Mouse (Mus musculus) neural tube, embryonic 10.5 days (tissue): ENCODE measurements around the gene Apod.
A peak's percentile ranks its signal among the peaks of the same experiment; 100 is the strongest.

Experiments
- DNase-seq: peaks from one replicate; pipeline ENCODE4 v3.0.0-alpha.2; 2017; ENCODE audit warnings: low spot score; ENCODE audit errors: extremely low spot score

Gene Apod

GRCm38 (mm10) chr16:31286801-31287488, 27.7 kb downstream of the Apod start:
- DNase-seq, result no peak

GRCm38 (mm10) chr16:31281981-31282380, 32.6 kb downstream of the Apod start:
- no peak for DNase-seq

DNA sequence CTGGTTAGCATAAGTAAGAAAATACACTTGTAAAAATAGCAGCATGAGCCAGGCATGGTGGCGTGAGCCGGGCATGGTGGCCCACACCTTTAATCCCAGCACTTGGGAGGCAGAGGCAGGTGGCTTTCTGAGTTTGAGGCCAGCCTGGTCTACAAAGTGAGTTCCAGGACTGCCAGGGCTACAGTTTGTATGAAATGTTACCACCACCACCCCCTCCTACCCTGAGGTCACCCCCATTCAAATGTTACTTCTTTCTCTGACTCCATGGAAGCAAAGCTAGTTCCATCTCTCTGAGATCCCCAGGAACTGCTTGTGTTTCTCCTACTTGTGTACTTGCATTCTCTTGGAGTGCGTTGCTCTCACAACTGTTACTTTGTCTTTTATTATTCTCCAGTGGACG, 34.4 kb downstream of the Apod start:
- no peak for DNase-seq

GRCm38 (mm10) chr16:31278581-31278980, 36.0 kb downstream of the Apod start:
- DNase-seq, result no peak

DNA sequence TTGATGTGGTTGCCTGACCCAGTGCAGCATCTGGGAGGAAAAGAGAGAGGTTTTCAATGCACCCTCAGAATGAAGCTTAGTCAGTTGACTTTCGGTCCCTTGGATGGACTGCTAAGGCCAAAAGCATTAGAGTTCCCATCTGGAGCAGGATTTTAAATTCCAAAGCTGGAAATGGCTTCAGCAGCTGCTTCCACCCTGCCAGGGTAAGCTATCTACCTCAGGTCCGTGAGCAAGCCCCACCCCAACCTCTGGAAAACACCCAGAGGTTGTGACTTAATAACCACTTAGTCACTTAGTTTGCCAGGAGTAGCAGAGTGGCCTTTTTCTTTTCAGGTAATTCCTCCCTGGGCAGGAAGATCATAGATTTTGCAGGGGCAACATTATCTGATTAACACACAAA, 36.5 kb downstream of the Apod start:
- no peak for DNase-seq

GRCm38 (mm10) chr16:31276962-31277361, 37.6 kb downstream of the Apod start:
- DNase-seq, result no peak

- DNase-seq, result no peak
Measured at GRCm38 (mm10) chr16:31276539-31276938, 38.1 kb downstream of the Apod start.

GRCm38 (mm10) chr16:31274674-31275460, 39.7 kb downstream of the Apod start, which contains the start of gene Ppp1r2:
TSS of gene Ppp1r2 (minus strand) at chr16:31275277.
- DNase-seq, result peak; percentile 96

GRCm38 (mm10) chr16:31274084-31274483, 40.5 kb downstream of the Apod start:
- DNase-seq, result no peak

DNA sequence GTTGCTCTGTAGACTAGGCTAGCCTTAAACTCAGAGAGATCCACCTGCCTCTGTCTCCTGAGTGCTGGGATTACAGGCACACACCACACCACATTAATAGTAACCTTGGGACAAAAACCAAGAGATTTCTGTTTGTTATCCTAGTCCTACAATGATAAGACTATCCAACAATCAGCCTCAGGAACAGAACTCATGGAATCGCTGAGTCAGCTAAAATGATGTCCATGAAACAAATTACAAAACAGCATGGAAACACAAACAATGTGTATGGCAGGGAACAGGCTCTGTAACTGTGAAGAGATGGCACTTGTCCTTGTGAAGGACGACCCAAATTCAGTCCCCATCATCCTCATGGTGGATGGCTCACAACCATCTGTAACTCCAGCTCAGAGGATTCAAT, 47.9 kb downstream of the Apod start:
- no peak for DNase-seq

DNA sequence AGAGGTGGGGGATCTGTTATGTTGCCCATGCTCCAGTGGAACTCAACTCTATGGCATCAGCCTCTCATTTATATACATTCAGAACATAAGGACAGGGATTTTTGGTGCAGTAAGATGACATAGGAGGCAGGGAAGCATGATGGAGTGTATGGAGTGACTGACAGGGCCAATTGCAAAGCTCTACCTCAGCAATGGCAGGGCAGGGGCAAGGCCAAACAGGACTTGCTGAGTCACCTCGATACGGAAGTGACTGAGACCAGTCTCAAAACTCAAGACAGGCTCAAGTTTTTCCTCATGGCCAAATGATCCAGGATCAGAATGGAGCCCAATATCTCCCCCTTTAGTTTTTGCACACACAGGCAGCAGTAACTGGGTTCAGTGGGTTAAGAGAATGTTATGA, 58.5 kb downstream of the Apod start:
- no peak for DNase-seq

DNA sequence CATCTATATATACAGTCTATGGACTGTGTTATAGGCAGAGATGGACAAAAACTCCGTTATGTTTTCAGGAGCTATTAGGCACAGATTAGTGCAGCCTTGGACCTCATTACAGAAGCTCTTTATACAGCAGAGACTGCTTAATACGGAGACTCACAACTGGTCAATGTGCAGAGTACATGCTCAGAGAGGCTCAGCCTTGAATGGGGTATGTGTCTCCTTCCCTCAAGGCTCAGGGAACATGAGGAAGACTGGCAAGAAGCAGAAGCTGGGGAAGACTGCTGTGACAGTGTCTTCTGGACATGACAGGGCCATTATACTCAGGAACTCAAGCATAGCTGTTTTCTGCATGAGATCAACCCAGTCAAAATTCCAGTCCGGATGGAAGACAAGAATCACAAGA, 58.9 kb downstream of the Apod start:
- no peak for DNase-seq

GRCm38 (mm10) chr16:31249401-31249800, 65.2 kb downstream of the Apod start:
- no peak for DNase-seq

DNA sequence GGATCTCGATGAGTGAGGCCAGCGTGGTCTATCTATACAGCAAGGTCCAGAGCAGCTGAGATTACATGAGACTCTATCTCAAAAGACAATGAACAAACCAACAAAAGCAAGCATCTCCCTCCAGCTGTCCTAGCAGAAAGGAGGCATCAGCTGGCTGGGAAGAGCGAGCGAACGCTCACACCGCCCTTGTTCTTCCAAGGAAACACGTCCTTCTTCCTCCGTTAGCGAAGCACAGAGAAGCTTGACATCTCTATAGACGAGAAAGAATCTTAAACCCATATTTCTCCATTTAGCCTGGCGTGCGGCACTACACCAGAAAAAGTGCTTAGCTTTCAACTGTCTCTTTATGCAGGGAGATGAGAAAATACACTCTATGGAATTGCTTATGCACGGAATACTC, 65.9 kb downstream of the Apod start:
- DNase-seq, result no peak

DNA sequence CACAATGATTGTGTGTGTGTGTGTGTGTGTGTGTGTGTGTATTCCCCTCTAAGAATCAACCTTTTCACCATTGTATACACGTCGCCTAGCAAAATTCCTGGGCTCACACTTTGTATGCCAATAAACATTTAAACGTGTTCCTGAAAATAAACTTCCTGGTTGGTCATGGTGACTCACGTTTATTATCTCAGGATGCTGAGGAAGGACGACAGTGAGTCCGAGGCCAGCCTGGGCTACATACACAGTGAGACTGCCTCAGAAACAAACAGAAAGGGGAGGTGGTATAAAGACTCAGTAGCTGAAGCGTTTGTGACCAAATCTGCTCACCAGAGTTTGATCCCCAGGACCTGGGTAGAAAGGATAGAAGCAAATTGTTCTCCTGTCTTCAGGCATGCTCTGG, 67.2 kb downstream of the Apod start:
- DNase-seq, result no peak
